ENCODE assay signal across 10 mouse cellular contexts in genomic region chr12:55518061-55518738, GRCm38 (mm10). TPM values are rescaled to one million over a fixed set of nuclear protein-coding genes. Genes with fewer than 3 reads are reported as not detected.
DNase-seq lines count a peak whose midpoint lies in the region; ATAC-seq and TF ChIP-seq lines count a peak whose summit lies in the region.
"Had no signal": no experiment of that assay in that cellular context is flagged by ENCODE, and none has a peak within 500 bp of the region (broad histone marks: within the 10 kb centered on the region; RNA-seq: fewer than 3 reads in every experiment).

No protein-coding gene starts in this region.

- H3K4me1 ChIP-seq in lung, embryonic 16.5 days (replicated peaks; ENCODE audit: control insufficient read depth, insufficient read depth, low read length), result no peaks in the 10 kb centered on the region
- H3K4me1 ChIP-seq: embryonic facial prominence, embryonic 12.5 days had no signal

- H3K27me3 ChIP-seq in Patski, result no peaks in the 10 kb centered on the region
- no peaks in the 10 kb centered on the region for H3K27me3 ChIP-seq in lung, embryonic 16.5 days (ENCODE audit: control insufficient read depth, insufficient read depth, low read depth, low read length)
- H3K27me3 ChIP-seq: embryonic facial prominence, embryonic 12.5 days had no signal

- intact Hi-C loops in heart, postnatal 14 days (cut with DNase I), result no loop called here

- in situ Hi-C loops in Patski (cut with MboI; ENCODE audit: low pct_unique_long_range_greater_than_20kb), result loop anchor here (5.0 kb wide), 1 partner anchor 314 kb away; no protein-coding TSS in a partner anchor

- no peaks in the 10 kb centered on the region for H3K36me3 ChIP-seq in lung, embryonic 16.5 days (ENCODE audit: control insufficient read depth, insufficient read depth, low read length)
- H3K36me3 ChIP-seq: embryonic facial prominence, embryonic 12.5 days had no signal

- H3K4me2 ChIP-seq in lung, embryonic 16.5 days (ENCODE audit: low read depth, low read length), result no peak overlapping the region
- H3K4me2 ChIP-seq: embryonic facial prominence, embryonic 12.5 days had no signal

- POLR2A ChIA-PET in Patski (lab: Charles Lee), result no interaction called here

- WGBS in lung, embryonic 16.5 days, result 48% methylated on average over 15 of the region's 15 CpGs

- DNase-seq in kidney, postnatal 14 days, result peak; percentile 39
- no peak for DNase-seq in kidney, adult 9 months
- no peak for DNase-seq in Patski (ENCODE audit: low read depth, low spot score)
- peak; percentile 57 for DNase-seq in embryo, embryonic 9.5 days (ENCODE audit: extremely low spot score)
- DNase-seq in heart, postnatal 14 days, result peak; percentile 60 to 68
- peak; percentile 93 for DNase-seq in retina, embryonic 14.5 days (ENCODE audit: low spot score)
- DNase-seq in ovary, postnatal 14 days (ENCODE audit: low spot score), result no peak

- no peak overlapping the region for H3K27ac ChIP-seq in lung, embryonic 16.5 days (ENCODE audit: low read length)
- H3K27ac ChIP-seq: embryonic facial prominence, embryonic 12.5 days had no signal

- CTCF ChIA-PET in Patski (lab: Charles Lee), result no interaction called here

- ATAC-seq in Patski, result peak; percentile 65
- peak; percentile 15; the same call in 1 of the 2 replicates for ATAC-seq in lung, embryonic 16.5 days (ENCODE audit: low read depth)

- no peak overlapping the region for H3K4me3 ChIP-seq in lung, embryonic 16.5 days (ENCODE audit: low read length)
- H3K4me3 ChIP-seq: embryonic facial prominence, embryonic 12.5 days had no signal

- TF ChIP-seq CTCF in Patski (IDR thresholded peaks at IDR 0.05), result peak; percentile 88

- H3K9me3 ChIP-seq in lung, embryonic 16.5 days (ENCODE audit: control insufficient read depth, low read length), result no peaks in the 10 kb centered on the region
- H3K9me3 ChIP-seq: embryonic facial prominence, embryonic 12.5 days had no signal

- no peak overlapping the region for H3K9ac ChIP-seq in lung, embryonic 16.5 days (ENCODE audit: low read length)
- H3K9ac ChIP-seq: embryonic facial prominence, embryonic 12.5 days had no signal

RNA-seq across cellular contexts. Expression of gene Nfkbia, which starts 25.8 kb away (rescaled TPM):
- 47.7 TPM for polyA plus RNA-seq in Patski (2021)
- 10 to 100 TPM; 69.4 to 81.5 TPM for total RNA-seq in heart, postnatal 14 days (2021)
- polyA plus RNA-seq in lung, embryonic 16.5 days (2015; fragmentation: Nextera tagmentation; extraction: Ambion mirVana), result 130 and 136 TPM in 2 replicates

RNA-seq across cellular contexts. Expression of gene Aldoart2, which starts 46.8 kb away (rescaled TPM):
- 12.8 TPM for polyA plus RNA-seq in Patski (2021)
- not detected for total RNA-seq in heart, postnatal 14 days (2021)
- not detected in 2 replicates for polyA plus RNA-seq in lung, embryonic 16.5 days (2015; fragmentation: Nextera tagmentation; extraction: Ambion mirVana)
- total RNA-seq: left cerebral cortex, adult 8-10 months had no signal
- polyA plus RNA-seq: embryonic facial prominence, embryonic 12.5 days had no signal

Comparison
In these comparisons a context has a peak if more than half of its experiments do, and no peak if none do; other contexts are left out.
1. DNase-seq: peak in kidney, postnatal 14 days (single experiment), embryo, embryonic 9.5 days (single experiment), heart, postnatal 14 days (2 of 2) and retina, embryonic 14.5 days (single experiment); none in kidney, adult 9 months (single experiment), Patski (single experiment) and ovary, postnatal 14 days (single experiment).
2. RNA of gene Aldoart2, which starts 46.8 kb away (polyA plus RNA-seq): 12.8 TPM in Patski (single experiment); not detected in lung, embryonic 16.5 days; every median in the first group is over 10 times any median in the second.